Mouse (Mus musculus) hindbrain, embryonic 16.5 days (tissue): ENCODE measurements around the gene Htra2. TPM values are rescaled to one million over a fixed set of nuclear protein-coding genes. Genes with fewer than 3 reads are reported as not detected.

Experiments used
- ATAC-seq: fragments of 200-750 bp; cut with Nextera tagmentation; 2 replicates; pipeline ENCODE4 v1.8.0; 2017; ENCODE audit warnings: moderate TSS enrichment, moderate library complexity
- H3K27ac ChIP-seq: fragments of 300-500 bp; sonication (generic); 2 replicates; pipeline ENCODE4 v1.5.1; 2014; ENCODE audit warnings: low read depth, mild to moderate bottlenecking, control low read depth, low read length, moderate library complexity
- H3K27me3 ChIP-seq: fragments of 300-500 bp; sonication (generic); replicated peaks from 2 replicates; pipeline ENCODE4 v1.6.1; 2014; ENCODE audit warnings: low read length; ENCODE audit not compliant: control insufficient read depth, insufficient read depth
- H3K36me3 ChIP-seq: fragments of 300-500 bp; sonication (generic); 2 replicates; pipeline ENCODE4 v1.6.1; 2014; ENCODE audit warnings: mild to moderate bottlenecking, low read length, moderate library complexity, mixed read lengths; ENCODE audit not compliant: control insufficient read depth, insufficient read depth
- H3K4me1 ChIP-seq: fragments of 300-500 bp; sonication (generic); 2 replicates; pipeline ENCODE4 v1.6.1; 2014; ENCODE audit warnings: low read depth, low read length; ENCODE audit not compliant: control insufficient read depth, insufficient read depth
- H3K4me2 ChIP-seq: fragments of 300-500 bp; sonication (generic); 2 replicates; pipeline ENCODE4 v1.6.1; 2014; ENCODE audit warnings: mild to moderate bottlenecking, low read length, control low read depth, moderate library complexity
- H3K4me3 ChIP-seq: fragments of 300-500 bp; sonication (generic); 2 replicates; pipeline ENCODE4 v1.5.1; 2014; ENCODE audit warnings: mild to moderate bottlenecking, low read length, control low read depth, moderate library complexity
- H3K9ac ChIP-seq: fragments of 300-500 bp; sonication (generic); 2 replicates; pipeline ENCODE4 v1.6.1; 2014; ENCODE audit warnings: low read depth, mild to moderate bottlenecking, control low read depth, low read length, moderate library complexity
- H3K9me3 ChIP-seq: fragments of 300-500 bp; sonication (generic); 2 replicates; pipeline ENCODE4 v1.6.1; 2014; ENCODE audit warnings: mild to moderate bottlenecking, low read length, moderate library complexity; ENCODE audit not compliant: control insufficient read depth
- WGBS: fragments of 180-500 bp; shearing (Covaris S2); extraction: QIAGEN DNeasy Blood & Tissue Kit; methylation state at CpG from one replicate; pipeline ENCODE4 v1.1.7; 2014; 5-methylcytosine and 5-hydroxymethylcytosine counted together
- polyA plus RNA-seq: library from polyadenylated mRNA; unstranded; fragments of >200 nt; fragmentation: Nextera tagmentation; extraction: Ambion mirVana; gene quantifications from 2 replicates; pipeline ENCODE4 v1.2.1, GENCODE M21; 2015

Gene Htra2
- polyA plus RNA-seq: 85.6 and 88.5 TPM in 2 replicates

DNA sequence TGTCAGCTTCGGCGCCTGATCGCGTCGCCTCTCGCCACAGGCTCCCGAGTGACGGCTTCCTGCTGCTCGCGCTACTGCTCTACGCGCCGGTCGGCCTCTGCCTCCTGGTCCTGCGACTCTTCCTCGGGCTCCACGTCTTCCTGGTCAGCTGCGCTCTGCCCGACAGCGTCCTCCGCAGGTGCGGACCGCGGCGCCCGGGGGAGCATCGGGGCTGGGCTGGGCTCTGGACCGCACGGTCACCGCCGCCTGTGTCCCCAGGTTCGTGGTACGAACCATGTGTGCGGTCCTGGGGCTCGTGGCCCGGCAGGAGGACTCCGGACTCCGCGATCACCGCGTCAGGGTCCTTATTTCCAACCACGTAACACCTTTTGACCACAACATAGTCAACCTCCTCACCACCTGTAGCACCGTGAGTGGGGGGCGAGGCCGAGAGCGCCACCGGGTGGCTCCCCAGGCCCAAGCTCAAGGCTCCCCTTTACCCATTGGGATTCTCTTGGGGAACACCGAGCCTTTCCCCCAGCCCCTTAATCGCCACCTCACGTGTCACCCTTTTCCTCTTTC is at the start of gene Htra2:
Gene Htra2 (minus strand): TSS at position 403 of the 561 bp plus-strand sequence.
- Histone ChIP-seq H3K27ac (peak within 1 kb of the TSS; percentile 88), H3K9me3 (no peaks in the 10 kb centered on the region), H3K36me3 (peaks cover 7% of the 10 kb centered on the region; the same call in 1 of the 2 replicates), H3K4me2 (peak within 1 kb of the TSS; percentile 88), H3K9ac (peak within 1 kb of the TSS; percentile 91), H3K27me3 (no peaks in the 10 kb centered on the region), H3K4me1 (peaks cover 24% of the 10 kb centered on the region), H3K4me3 (peak within 1 kb of the TSS; percentile 89)
- no peak; the same call in 1 of the 2 replicates for ATAC-seq
- WGBS: 1% methylated on average over 50 of the region's 50 CpGs

DNA sequence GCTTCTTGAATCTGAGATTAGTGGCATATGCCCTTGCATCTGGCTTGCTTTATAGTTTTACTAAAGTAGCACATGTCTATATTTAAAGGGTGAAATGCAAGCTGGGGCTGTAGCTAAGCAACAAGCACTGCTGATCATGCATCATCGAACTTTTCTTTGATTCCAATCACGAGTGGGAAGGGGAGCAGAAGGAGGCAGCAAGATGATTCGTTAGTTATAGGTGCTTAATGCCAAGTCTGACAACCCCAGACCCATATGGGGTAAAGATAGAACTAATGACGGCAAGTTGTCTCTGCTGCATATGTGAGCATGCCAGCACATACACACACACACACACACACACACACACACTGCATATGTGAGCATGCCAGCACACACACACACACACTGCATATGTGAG is 49.1 kb upstream of the Htra2 start:
- no peak overlapping the region for H3K4me3 ChIP-seq
- H3K9me3 ChIP-seq: no peaks in the 10 kb centered on the region
- H3K4me1 ChIP-seq: peaks cover 24% of the 10 kb centered on the region
- no peak overlapping the region for H3K27ac ChIP-seq
- 60% methylated on average over 4 of the region's 4 CpGs for WGBS
- H3K27me3 ChIP-seq: no peaks in the 10 kb centered on the region
- no peak overlapping the region for H3K4me2 ChIP-seq
- no peak overlapping the region for H3K9ac ChIP-seq
- H3K36me3 ChIP-seq: no peaks in the 10 kb centered on the region
- no peak for ATAC-seq

DNA sequence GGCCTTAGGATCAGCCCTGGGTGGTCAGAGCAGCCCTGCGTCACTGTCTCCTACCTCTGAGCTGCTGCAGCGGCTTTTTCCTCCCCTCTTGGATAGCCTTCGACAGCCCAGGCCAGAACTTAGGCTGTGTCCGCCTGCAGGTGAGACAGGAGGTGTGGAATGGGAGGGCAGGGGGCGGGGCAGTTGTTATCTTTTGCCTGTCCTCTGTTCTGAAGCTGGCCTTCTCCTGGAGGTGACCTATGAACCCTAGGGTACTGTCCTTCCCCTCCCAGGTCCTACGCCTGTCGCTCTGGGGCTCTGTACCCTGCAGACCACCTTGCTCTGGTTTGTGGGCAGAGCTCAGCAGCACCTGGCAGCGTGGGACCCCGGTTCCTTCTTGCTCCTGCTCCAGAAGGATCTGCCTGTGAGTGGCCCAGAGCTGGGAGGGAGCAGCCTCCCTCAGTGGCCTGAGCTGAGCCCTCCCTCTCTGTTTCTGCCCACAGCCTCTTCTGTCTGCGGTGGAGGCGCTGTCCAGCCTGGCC is 48.1 kb upstream of the Htra2 start:
- Histone ChIP-seq H3K4me1 (peaks cover 19% of the 10 kb centered on the region), H3K27me3 (no peaks in the 10 kb centered on the region), H3K9me3 (no peaks in the 10 kb centered on the region), H3K36me3 (no peaks in the 10 kb centered on the region), H3K4me3 (peak overlapping the region; percentile 70), H3K9ac (peak overlapping the region; percentile 78), H3K27ac (no peak overlapping the region; the same call in 1 of the 2 replicates), H3K4me2 (peak overlapping the region; percentile 69)
- WGBS: 54% methylated on average over 11 of the region's 11 CpGs
- no peak; the same call in 1 of the 2 replicates for ATAC-seq

DNA sequence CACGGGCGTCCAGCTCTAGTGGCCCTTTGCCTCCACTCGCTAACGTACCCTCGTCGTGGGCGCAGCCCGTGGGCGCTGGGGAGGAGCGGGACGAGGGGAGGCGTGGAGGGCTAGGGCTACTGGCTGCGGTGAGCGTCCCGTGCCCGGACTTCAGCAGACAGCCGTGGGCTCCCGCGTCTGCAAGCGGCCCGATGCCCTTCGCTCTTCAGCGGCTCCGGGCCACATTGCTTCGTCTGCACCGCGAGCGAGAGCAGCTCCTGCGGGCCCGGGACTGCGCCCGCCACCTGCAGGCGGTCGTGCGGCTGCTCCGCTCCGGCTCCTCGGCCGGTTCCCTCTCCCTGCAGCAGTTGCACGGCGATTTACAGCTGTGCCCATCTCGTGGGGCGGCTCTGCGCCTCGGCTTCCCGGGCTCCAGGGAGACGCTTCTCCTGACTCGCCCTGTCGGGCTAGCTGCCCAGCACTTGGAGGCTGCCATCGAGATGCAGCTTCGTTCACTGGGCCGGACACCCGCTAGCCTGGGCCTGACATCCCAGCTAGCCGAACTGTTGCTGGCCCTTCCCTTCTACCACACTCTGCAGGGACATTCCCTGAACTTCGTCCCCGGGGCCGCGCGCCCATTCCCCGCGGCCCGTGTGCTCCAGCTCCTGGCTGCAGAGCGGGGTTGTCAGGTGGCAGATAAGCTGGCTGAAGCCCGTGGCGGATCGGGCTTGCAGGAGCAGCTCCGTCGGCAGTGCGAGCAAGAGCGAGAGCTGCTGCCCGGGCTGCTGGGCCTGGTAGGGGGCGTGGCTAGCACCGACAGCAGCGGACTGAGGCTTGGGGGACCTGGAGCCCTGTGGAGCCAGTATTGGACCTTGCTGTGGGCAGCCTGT is 46.8 kb upstream of the Htra2 start:
- no peaks in the 10 kb centered on the region for H3K36me3 ChIP-seq
- no peaks in the 10 kb centered on the region for H3K9me3 ChIP-seq
- H3K4me3 ChIP-seq: peak overlapping the region; percentile 70
- WGBS: under 1% methylated on average over 66 of the region's 74 CpGs
- ATAC-seq: peak; percentile 75
- H3K4me1 ChIP-seq: peaks cover 13% of the 10 kb centered on the region
- no peaks in the 10 kb centered on the region for H3K27me3 ChIP-seq
- peak overlapping the region; percentile 78 for H3K9ac ChIP-seq
- H3K27ac ChIP-seq: peak overlapping the region; percentile 84
- peak overlapping the region; percentile 69 for H3K4me2 ChIP-seq

DNA sequence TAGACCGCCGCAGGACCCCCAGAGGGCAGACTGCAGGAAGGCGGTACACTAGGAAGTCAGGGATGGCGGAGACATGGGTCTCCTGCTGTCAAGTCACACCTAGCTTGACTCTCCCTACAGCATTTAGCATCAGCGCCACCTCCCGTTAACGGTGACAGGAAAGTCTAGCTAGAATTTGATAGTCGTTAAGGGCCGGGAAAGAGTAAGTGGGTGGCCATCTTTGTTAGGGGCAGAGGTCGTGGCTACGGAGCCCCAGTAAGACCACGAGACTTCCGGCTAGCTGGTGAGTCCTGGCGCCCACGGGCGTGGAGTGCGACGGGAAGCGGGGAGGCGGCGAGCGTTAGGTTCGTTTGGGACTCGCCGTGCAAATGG is 46.2 kb upstream of the Htra2 start, which contains the start of the genes Ccdc142 and Gm42688:
Gene Ccdc142 (plus strand): TSS at position 286 of the 372 bp plus-strand sequence.
Gene Gm42688 (plus strand): TSS at position 302 of the 372 bp plus-strand sequence.
- Histone ChIP-seq H3K27me3 (peaks cover 2% of the 10 kb centered on the region; the same call in 1 of the 2 replicates), H3K27ac (peak within 1 kb of the TSS; percentile 84), H3K4me3 (peak within 1 kb of the TSS; percentile 70), H3K9ac (peak within 1 kb of the TSS; percentile 78), H3K4me2 (peak within 1 kb of the TSS; percentile 69), H3K36me3 (no peaks in the 10 kb centered on the region), H3K9me3 (no peaks in the 10 kb centered on the region), H3K4me1 (peaks cover 13% of the 10 kb centered on the region)
- WGBS: under 1% methylated on average over 25 of the region's 25 CpGs
- ATAC-seq: peak; percentile 92

DNA sequence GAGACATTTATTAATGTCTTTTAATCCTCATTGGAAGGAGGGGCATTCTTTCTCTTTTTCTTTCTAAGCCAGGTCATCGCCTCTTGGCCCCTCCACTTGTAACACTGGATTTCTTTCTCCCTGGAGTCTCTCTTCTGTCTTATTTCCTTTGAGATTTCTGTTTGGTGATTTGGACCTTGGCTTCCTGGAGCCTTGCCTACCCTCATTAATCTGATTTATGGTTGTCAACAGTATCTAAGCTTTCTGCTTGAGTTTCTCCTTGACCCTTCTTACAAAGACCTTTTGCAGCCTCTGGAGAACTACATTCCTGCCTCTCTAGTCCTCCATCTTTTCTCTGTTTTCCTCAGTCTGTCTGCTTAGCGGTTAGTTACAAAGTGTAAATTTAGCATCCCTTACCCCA is 43.3 kb upstream of the Htra2 start:
- Histone ChIP-seq H3K27me3 (peaks cover 2% of the 10 kb centered on the region; the same call in 1 of the 2 replicates), H3K9me3 (no peaks in the 10 kb centered on the region), H3K4me2 (no peak overlapping the region), H3K4me1 (peaks cover 11% of the 10 kb centered on the region), H3K27ac (no peak overlapping the region), H3K9ac (no peak overlapping the region), H3K36me3 (no peaks in the 10 kb centered on the region), H3K4me3 (no peak overlapping the region)
- 65% methylated on average over 2 of the region's 2 CpGs for WGBS
- no peak for ATAC-seq

DNA sequence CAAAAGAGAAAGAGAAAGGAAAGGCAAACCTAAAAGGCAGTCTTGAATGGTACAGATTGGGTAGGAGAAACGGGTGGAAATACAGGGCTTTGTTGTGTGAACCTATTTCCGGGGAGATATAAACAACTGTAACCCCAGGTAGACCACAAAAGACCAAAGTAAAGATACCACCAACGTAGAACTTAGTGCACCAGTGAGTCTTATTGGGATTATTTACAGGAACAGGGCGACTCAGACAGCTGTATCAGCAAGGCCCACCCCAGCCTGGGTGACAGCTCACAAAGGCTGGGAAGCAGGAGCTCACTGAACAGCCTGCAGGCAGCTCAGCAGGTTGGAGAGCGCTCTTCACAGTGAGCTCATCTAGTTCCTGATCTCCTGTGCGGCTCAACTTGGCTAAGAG is 40.9 kb upstream of the Htra2 start:
- H3K9ac ChIP-seq: no peak overlapping the region
- no peaks in the 10 kb centered on the region for H3K9me3 ChIP-seq
- whole genome bisulfite sequencing: 38% methylated on average over 6 of the region's 6 CpGs
- no peaks in the 10 kb centered on the region for H3K36me3 ChIP-seq
- H3K4me1 ChIP-seq: no peaks in the 10 kb centered on the region
- H3K4me2 ChIP-seq: no peak overlapping the region
- peaks cover 4% of the 10 kb centered on the region; the same call in 1 of the 2 replicates for H3K27me3 ChIP-seq
- no peak overlapping the region for H3K27ac ChIP-seq
- no peak overlapping the region for H3K4me3 ChIP-seq
- no peak for ATAC-seq

DNA sequence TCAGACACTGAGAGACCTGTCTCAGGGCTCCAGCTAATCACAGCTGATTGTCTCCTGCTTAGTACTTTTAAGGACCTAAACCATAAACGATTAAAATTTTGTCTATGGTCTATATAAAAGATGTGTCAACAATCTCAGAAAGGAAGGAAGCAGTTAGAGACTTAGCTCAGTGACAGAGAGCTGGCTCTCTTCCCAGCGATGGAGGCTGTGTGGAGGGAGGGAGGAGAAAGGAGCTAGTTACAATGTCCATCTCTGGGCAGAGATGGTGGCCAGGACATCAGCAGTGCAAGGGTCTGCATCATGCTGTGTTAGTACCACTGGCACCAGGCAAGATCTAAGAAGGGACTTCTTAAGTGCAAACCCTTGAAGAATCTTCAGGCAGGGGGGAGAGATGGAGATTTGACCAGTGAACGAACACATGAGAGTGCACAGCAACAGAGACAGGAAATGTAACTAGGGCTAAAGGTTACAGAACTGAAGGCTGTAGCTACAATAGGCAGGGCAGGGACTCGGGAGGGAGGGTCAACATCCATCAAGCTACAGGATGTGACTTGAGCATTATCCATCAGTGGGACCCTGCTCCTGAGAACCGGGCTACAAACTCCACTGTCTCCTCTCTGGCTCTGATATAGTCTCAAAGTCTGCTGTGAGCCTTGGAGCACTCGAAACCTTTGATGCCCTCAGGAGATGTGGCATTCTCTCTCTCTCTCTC is 37.5 kb upstream of the Htra2 start:
- Histone ChIP-seq H3K4me3 (no peak overlapping the region), H3K36me3 (no peaks in the 10 kb centered on the region), H3K4me2 (no peak overlapping the region), H3K27ac (no peak overlapping the region), H3K9me3 (no peaks in the 10 kb centered on the region), H3K9ac (no peak overlapping the region), H3K27me3 (peaks cover 31% of the 10 kb centered on the region), H3K4me1 (peaks cover 1% of the 10 kb centered on the region; the same call in 1 of the 2 replicates)
- ATAC-seq: no peak
- WGBS: 43% methylated on average over 6 of the region's 6 CpGs
